Mouse (Mus musculus) R1 (cell line): Measurements from ENCODE around the gene Fhit.

Experiments
- DNase-seq: peaks from one replicate; pipeline ENCODE4 v3.0.0-alpha.2; 2018; ENCODE audit warnings: low read depth, low spot score

Gene Fhit

GRCm38 (mm10) chr14:9609120-9609519 is 1552.7 kb downstream of the Fhit start:
- no peak for DNase-seq

- DNase-seq: no peak
These were observed 1555.1 kb downstream of the Fhit start for GRCm38 (mm10) chr14:9606584-9607377.

DNA sequence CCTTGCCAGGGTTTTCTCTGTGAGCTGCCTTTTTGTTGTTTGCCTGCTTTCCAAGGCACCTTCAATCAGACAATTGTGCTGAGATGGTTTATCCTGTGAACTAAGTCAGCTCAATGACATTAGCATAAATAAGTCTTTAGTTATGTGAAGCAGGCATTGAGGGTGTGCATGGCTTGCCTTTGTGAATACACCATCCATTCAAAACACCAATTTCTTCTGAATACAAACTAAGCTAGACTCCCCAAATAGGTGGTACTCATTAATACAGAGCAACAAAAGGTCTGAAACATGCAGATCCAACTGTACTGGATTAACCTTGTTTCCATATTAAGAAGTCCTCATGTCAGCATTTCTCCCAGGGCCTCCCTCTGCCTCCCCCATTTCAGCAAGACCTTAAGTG is 1561.6 kb downstream of the Fhit start:
- DNase-seq: no peak

DNA sequence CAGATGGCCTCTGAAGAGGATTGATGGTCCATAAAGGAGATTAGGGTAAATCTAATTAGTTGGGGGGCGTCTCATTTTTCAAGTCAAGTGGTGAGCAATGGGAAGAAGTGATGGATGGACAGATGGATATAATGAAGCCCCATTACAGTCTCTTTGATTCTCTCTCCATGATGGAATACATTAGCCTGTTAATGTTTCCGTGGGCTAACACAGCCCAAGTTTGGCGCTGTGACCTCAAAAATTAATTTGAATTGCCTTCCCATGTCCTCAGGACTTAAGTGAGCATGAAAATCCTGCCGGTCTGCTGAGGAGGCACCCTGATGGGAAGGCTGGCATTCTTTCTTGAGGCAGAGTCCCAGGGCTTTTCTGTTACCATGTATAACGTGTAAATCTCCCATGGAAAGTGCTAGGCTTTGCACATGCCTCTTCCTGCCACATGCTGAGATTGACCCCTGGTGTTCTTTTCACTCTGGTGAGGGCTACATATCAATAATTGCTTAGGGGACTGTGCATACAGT is 1564.3 kb downstream of the Fhit start:
- DNase-seq: peak; percentile 27

DNA sequence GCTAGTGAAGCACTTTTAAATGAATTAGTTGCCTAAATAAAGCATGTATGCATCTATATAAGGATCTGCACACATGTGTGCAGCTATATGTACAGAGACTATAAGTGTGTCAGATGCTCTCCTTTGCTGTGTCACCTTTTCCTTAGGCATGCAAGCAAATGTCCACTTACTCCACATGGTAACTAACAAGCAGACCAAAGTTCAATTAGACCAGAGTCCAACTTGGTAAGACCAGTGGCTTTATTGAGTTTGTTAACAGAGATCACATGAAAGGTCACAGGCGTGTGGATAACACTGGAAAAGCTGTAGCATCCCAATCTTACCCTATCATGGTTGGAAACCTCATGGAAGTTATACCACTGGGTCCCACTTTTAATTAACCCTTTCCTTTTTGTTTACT is 1572.7 kb downstream of the Fhit start:
- no peak for DNase-seq

GRCm38 (mm10) chr14:9587900-9588299 is 1573.9 kb downstream of the Fhit start:
- DNase-seq: no peak

GRCm38 (mm10) chr14:9583227-9584155 is 1578.3 kb downstream of the Fhit start:
- DNase-seq: no peak

DNA sequence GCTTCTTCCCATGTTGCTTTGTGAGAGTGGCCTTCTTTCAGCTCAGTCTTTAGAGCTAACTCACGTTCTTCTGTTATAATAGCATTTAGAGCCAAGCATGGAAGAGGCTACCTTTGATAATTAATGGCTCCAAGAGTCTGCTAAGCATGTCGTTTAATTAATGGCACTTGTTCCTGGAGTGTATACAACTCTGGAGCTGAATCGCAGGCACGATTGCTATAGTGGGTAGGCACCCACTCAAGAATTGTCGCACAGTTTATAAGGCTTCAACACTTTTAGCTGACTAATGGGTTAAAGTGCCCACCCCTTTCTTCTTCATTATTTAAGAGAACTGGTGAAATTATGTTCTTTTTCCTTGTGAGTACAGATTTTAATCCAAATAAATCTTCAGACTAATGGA is 1605.5 kb downstream of the Fhit start:
- DNase-seq: no peak

- no peak for DNase-seq
These were observed 1606.0 kb downstream of the Fhit start for GRCm38 (mm10) chr14:9555807-9556206.

- DNase-seq: no peak
These were observed 1609.7 kb downstream of the Fhit start for GRCm38 (mm10) chr14:9552149-9552548.

- no peak for DNase-seq
These were observed 1613.9 kb downstream of the Fhit start for GRCm38 (mm10) chr14:9547952-9548351.

- DNase-seq: no peak
These were observed 1617.5 kb downstream of the Fhit start for GRCm38 (mm10) chr14:9544364-9544763.

- DNase-seq: peak; percentile 41
These were observed 1626.3 kb downstream of the Fhit start for GRCm38 (mm10) chr14:9535491-9535890.

DNA sequence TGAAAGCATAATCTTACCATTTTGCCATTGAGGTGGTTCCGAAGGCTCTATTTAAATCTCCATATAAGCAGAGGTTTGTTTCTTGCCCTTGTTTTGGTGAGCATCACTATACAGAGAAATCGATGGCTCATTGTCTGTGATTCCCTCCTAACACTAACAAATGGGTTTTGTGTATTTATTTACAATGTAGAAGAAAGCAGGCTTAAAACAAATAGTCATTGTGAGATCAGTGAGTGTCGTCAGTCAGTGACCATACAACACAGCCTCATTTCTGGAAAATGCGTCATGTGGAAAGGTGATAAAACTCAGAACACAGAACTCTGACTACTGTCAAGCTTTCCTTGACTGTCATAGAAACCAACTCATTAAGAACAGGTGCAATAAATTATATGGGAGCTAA is 1632.6 kb downstream of the Fhit start:
- DNase-seq: no peak

DNA sequence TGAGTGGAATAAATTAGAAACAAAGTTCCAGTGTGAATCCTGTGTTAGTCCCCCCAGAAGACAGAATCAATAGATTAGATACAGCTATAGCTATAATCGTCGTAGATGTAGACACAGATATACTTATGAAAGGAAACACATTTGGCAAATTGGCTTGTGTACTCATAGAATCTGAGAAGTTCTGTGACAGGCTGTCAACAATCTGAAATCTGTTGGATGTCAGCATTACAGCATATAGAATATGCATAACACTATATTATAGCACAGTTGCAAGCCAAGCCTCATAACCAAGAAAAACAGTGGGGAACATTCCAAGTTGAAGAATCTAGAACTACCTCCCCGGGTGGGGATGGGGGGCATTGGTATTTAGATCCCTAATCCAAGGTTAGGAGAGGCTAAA is 1635.7 kb downstream of the Fhit start:
- no peak for DNase-seq

DNA sequence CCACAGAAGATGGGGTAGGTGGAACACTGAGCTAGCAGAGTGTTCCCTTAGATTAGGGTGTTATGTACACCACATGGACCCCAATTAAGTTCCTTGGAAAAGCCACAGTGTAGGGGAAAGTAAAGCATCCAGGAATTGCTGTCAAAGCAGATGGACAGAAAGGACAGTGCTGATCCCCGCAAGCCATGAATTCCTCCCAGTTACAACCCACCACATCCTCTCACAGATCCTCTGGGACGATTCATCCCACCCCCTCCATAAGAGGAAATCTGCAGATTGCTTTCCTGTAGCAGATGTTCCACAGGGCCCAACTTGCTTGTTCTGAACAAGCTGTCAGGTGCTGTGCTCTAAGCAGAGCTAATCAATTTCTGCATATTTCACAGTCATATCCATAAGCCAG is 1644.2 kb downstream of the Fhit start:
- DNase-seq: no peak

DNA sequence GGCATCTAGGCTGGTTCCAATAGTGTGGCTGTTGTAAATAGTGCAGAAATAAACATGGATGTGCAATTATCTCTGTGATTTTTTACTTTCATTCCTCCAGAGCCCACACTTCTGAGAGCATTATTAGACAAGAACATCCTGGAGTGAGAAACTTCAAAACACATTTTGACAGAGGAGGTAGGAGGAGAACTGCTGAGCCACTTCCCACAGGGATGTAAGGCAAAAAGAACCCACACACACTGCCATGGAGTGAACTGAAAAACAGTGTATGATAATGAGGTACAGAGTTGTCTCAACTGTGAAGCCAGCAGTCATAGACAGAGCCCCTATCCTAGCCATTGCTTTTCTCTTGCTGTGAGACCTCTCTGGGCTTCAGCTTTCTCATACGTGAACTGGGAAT is 1652.2 kb downstream of the Fhit start:
- no peak for DNase-seq
